Mouse (Mus musculus) midbrain, postnatal 0 days (tissue): ENCODE data around the gene Spo11. TPM values are rescaled to one million over a fixed set of nuclear protein-coding genes. Genes with fewer than 3 reads are reported as not detected.

Source experiments
- ATAC-seq: fragments of 200-750 bp; cut with Nextera tagmentation; 2 replicates; pipeline ENCODE4 v1.8.0; 2017; ENCODE audit warnings: moderate number of reproducible peaks, mild to moderate bottlenecking, moderate TSS enrichment, moderate library complexity; ENCODE audit not compliant: low FRiP score
- DNase-seq: peaks from one replicate; pipeline ENCODE4 v3.0.0-alpha.2; 2015; ENCODE audit warnings: low spot score
- H3K27ac ChIP-seq: fragments of 300-500 bp; sonication (generic); 2 replicates; pipeline ENCODE4 v1.5.1; 2014; ENCODE audit warnings: low read depth, mild to moderate bottlenecking, low read length, mixed read lengths
- H3K27me3 ChIP-seq: fragments of 300-500 bp; sonication (generic); 2 replicates; pipeline ENCODE4 v1.6.1; 2014; ENCODE audit warnings: low read length, control low read depth, mixed read lengths; ENCODE audit not compliant: insufficient read depth
- H3K36me3 ChIP-seq: fragments of 300-500 bp; sonication (generic); 2 replicates; pipeline ENCODE4 v1.6.1; 2014; ENCODE audit warnings: low read length, control low read depth, mixed read lengths; ENCODE audit not compliant: insufficient read depth
- H3K4me1 ChIP-seq: fragments of 300-500 bp; sonication (generic); 2 replicates; pipeline ENCODE4 v1.6.1; 2014; ENCODE audit warnings: mild to moderate bottlenecking, control low read depth, antibody characterized with exemption, low read length, mixed read lengths; ENCODE audit not compliant: insufficient read depth
- H3K4me2 ChIP-seq: fragments of 300-500 bp; sonication (generic); 2 replicates; pipeline ENCODE4 v1.6.1; 2014; ENCODE audit warnings: low read depth, mild to moderate bottlenecking, low read length, mixed read lengths; ENCODE audit not compliant: poor library complexity, severe bottlenecking
- H3K4me3 ChIP-seq: fragments of 300-500 bp; sonication (generic); 2 replicates; pipeline ENCODE4 v1.5.1; 2014; ENCODE audit warnings: low read depth, mild to moderate bottlenecking, low read length, moderate library complexity
- H3K9ac ChIP-seq: fragments of 300-500 bp; sonication (generic); replicated peaks from 2 replicates; pipeline ENCODE4 v1.6.1; 2014; ENCODE audit warnings: mild to moderate bottlenecking, low read length, moderate library complexity, mixed read lengths; ENCODE audit not compliant: poor library complexity, severe bottlenecking
- H3K9me3 ChIP-seq: fragments of 300-500 bp; sonication (generic); 2 replicates; pipeline ENCODE4 v1.6.1; 2016; ENCODE audit warnings: low read length, control low read depth
- CTCF ChIP-seq: IDR thresholded peaks from 2 replicates; pipeline ENCODE4 v1.5.1; 2016; ENCODE audit warnings: antibody characterized with exemption, mild to moderate bottlenecking
- WGBS: fragments of 180-500 bp; shearing (Covaris S2); extraction: QIAGEN DNeasy Blood & Tissue Kit; methylation state at CpG from one replicate; pipeline ENCODE4 v1.1.7; 2014; 5-methylcytosine and 5-hydroxymethylcytosine counted together
- polyA plus RNA-seq: library from polyadenylated mRNA; unstranded; fragments of >200 nt; fragmentation: Nextera tagmentation; extraction: Ambion mirVana; gene quantifications from 2 replicates; pipeline ENCODE4 v1.2.1, GENCODE M21; 2015
- total RNA-seq: library from RNA; depleted of rRNA; stranded (reverse); fragments of >200 nt; gene quantifications from 2 replicates; pipeline ENCODE4 v1.2.3, GENCODE M21; 2014

Gene Spo11
- total and polyA plus RNA-seq, 2 experiments from 2014 or later: 1.6 to 1.7 TPM

- Histone ChIP-seq H3K9me3 (no peaks in the 10 kb centered on the region), H3K9ac (no peak overlapping the region), H3K4me2 (no peak overlapping the region), H3K4me1 (no peaks in the 10 kb centered on the region), H3K27me3 (no peaks in the 10 kb centered on the region), H3K36me3 (no peaks in the 10 kb centered on the region), H3K4me3 (no peak overlapping the region), H3K27ac (no peak overlapping the region)
- 78% methylated on average over 2 of the region's 2 CpGs for WGBS
- ATAC-seq (no peak), DNase-seq (no peak)
- 0 out of 2 replicates have a peak, but pooled peaks have one; percentile 10 for TF ChIP-seq CTCF
Measured at GRCm38 (mm10) chr2:172951976-172952375, 25.5 kb upstream of the Spo11 start.

- Histone ChIP-seq H3K36me3 (no peaks in the 10 kb centered on the region), H3K9ac (no peak overlapping the region), H3K9me3 (no peaks in the 10 kb centered on the region), H3K4me1 (no peaks in the 10 kb centered on the region), H3K27ac (no peak overlapping the region), H3K4me2 (no peak overlapping the region), H3K4me3 (no peak overlapping the region), H3K27me3 (no peaks in the 10 kb centered on the region)
- DNase-seq (no peak), ATAC-seq (no peak; the same call in 1 of the 2 replicates)
- no peak for TF ChIP-seq CTCF
- WGBS: 16% methylated on average over 5 of the region's 5 CpGs
Measured at GRCm38 (mm10) chr2:172958579-172958978, 18.9 kb upstream of the Spo11 start.

- ATAC-seq: no peak
- DNase-seq: no peak
- no peaks in the 10 kb centered on the region for H3K9me3 ChIP-seq
- TF ChIP-seq CTCF: peak; percentile 42
- H3K27ac ChIP-seq: no peak overlapping the region
- H3K9ac ChIP-seq: no peak overlapping the region
- H3K4me2 ChIP-seq: no peak overlapping the region
- H3K4me3 ChIP-seq: no peak overlapping the region
- no peaks in the 10 kb centered on the region for H3K4me1 ChIP-seq
- H3K27me3 ChIP-seq: no peaks in the 10 kb centered on the region
- H3K36me3 ChIP-seq: no peaks in the 10 kb centered on the region
- 54% methylated on average over 13 of the region's 13 CpGs for WGBS
Measured at GRCm38 (mm10) chr2:172959006-172959768, 18.3 kb upstream of the Spo11 start.

DNA sequence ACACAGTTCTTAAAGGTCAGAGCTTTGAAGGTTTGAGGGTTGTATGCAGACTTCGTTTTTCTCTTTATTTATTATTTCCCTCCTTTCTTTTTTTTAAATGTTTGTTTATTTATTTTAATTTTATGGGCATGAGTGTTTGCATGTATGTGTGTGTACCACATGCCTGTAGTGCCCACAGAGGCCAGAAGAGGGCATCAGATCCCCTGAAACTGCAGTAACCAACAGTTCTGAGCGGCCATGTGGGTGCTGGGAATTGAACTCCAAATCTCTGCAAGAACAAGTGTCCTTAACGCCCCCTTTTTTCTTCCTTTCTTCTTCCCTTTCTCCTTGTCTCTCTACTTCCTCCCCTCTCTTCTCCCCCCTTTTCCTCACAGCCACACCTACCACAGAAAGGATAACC lies 17.1 kb upstream of the Spo11 start:
- H3K36me3 ChIP-seq: no peaks in the 10 kb centered on the region
- H3K9ac ChIP-seq: no peak overlapping the region
- no peak overlapping the region for H3K4me3 ChIP-seq
- DNase-seq (no peak), ATAC-seq (no peak)
- H3K27ac ChIP-seq: no peak overlapping the region
- H3K27me3 ChIP-seq: no peaks in the 10 kb centered on the region
- 86% methylated on average over 3 of the region's 3 CpGs for WGBS
- no peak overlapping the region for H3K4me2 ChIP-seq
- H3K9me3 ChIP-seq: no peaks in the 10 kb centered on the region
- H3K4me1 ChIP-seq: no peaks in the 10 kb centered on the region
- TF ChIP-seq CTCF: no peak

GRCm38 (mm10) chr2:172961211-172961610 lies 16.3 kb upstream of the Spo11 start:
- H3K4me3 ChIP-seq: no peak overlapping the region
- no peak overlapping the region for H3K27ac ChIP-seq
- no peak for ATAC-seq
- no peaks in the 10 kb centered on the region for H3K9me3 ChIP-seq
- WGBS: 12% methylated on average over 6 of the region's 6 CpGs
- TF ChIP-seq CTCF: no peak
- no peaks in the 10 kb centered on the region for H3K27me3 ChIP-seq
- H3K4me1 ChIP-seq: no peaks in the 10 kb centered on the region
- H3K9ac ChIP-seq: no peak overlapping the region
- H3K4me2 ChIP-seq: no peak overlapping the region
- no peaks in the 10 kb centered on the region for H3K36me3 ChIP-seq
- no peak for DNase-seq

GRCm38 (mm10) chr2:172965249-172965648 lies 12.3 kb upstream of the Spo11 start:
- 54% methylated on average over 11 of the region's 11 CpGs for WGBS
- no peaks in the 10 kb centered on the region for H3K27me3 ChIP-seq
- H3K36me3 ChIP-seq: no peaks in the 10 kb centered on the region
- H3K27ac ChIP-seq: no peak overlapping the region
- no peaks in the 10 kb centered on the region for H3K4me1 ChIP-seq
- DNase-seq (no peak), ATAC-seq (no peak)
- no peak overlapping the region for H3K4me3 ChIP-seq
- H3K9me3 ChIP-seq: no peaks in the 10 kb centered on the region
- no peak overlapping the region for H3K9ac ChIP-seq
- TF ChIP-seq CTCF: no peak
- H3K4me2 ChIP-seq: no peak overlapping the region
